Mouse (Mus musculus) liver, adult 2 months (tissue): Measurements from ENCODE around the gene Ddah2.
A peak's percentile ranks its signal among the peaks of the same experiment; 100 is the strongest.

ENCODE experiments used
- CTCF ChIP-seq: fragments of 200-500 bp; IDR thresholded peaks from 2 replicates; pipeline ENCODE4 v1.5.1; 2011; ENCODE audit warnings: low read depth, low read length, control low read depth
- POLR2A ChIP-seq: fragments of 200-500 bp; IDR thresholded peaks from 2 replicates; pipeline ENCODE4 v1.6.1; 2011; ENCODE audit warnings: low read length, control low read depth; ENCODE audit not compliant: insufficient read depth; ENCODE audit errors: extremely low read depth

- peak; percentile 64 for TF ChIP-seq CTCF
- TF ChIP-seq POLR2A: no peak
Measured at GRCm38 (mm10) chr17:35105740-35106389, 47.0 kb downstream of the Ddah2 start.
